Mouse (Mus musculus) hindbrain, postnatal 0 days (tissue): Measurements from ENCODE around the gene Akt1s1. TPM values are rescaled to one million over a fixed set of nuclear protein-coding genes. Genes with fewer than 3 reads are reported as not detected.
"Not testable (repeated sequence)": the region's sequence is repeated elsewhere in the genome, so short reads cannot be mapped to it uniquely, and the experiment has no call there.

Experiments used
- ATAC-seq: fragments of 200-750 bp; cut with Nextera tagmentation; 2 replicates; pipeline ENCODE4 v1.8.0; 2017; ENCODE audit warnings: mild to moderate bottlenecking, moderate TSS enrichment, moderate library complexity
- DNase-seq: peaks from one replicate; pipeline ENCODE4 v3.0.0-alpha.2; 2015; ENCODE audit warnings: low spot score
- H3K27ac ChIP-seq: fragments of 300-500 bp; sonication (generic); 2 replicates; pipeline ENCODE4 v1.5.1; 2014; ENCODE audit warnings: mild to moderate bottlenecking
- H3K27me3 ChIP-seq: fragments of 300-500 bp; sonication (generic); 2 replicates; pipeline ENCODE4 v1.6.1; 2014; ENCODE audit warnings: low read length, mixed read lengths; ENCODE audit not compliant: insufficient read depth
- H3K36me3 ChIP-seq: fragments of 300-500 bp; sonication (generic); 2 replicates; pipeline ENCODE4 v1.6.1; 2014; ENCODE audit warnings: low read length, mixed read lengths; ENCODE audit not compliant: insufficient read depth
- H3K4me1 ChIP-seq: fragments of 300-500 bp; sonication (generic); 2 replicates; pipeline ENCODE4 v1.6.1; 2014; ENCODE audit warnings: antibody characterized with exemption, low read length, mixed read lengths; ENCODE audit not compliant: insufficient read depth
- H3K4me2 ChIP-seq: fragments of 300-500 bp; sonication (generic); 2 replicates; pipeline ENCODE4 v1.6.1; 2014; ENCODE audit warnings: low read depth, mild to moderate bottlenecking, low read length, moderate library complexity, mixed read lengths
- H3K4me3 ChIP-seq: fragments of 300-500 bp; sonication (generic); 2 replicates; pipeline ENCODE4 v1.5.1; 2014; ENCODE audit warnings: low read length
- H3K9ac ChIP-seq: fragments of 300-500 bp; sonication (generic); replicated peaks from 2 replicates; pipeline ENCODE4 v1.6.1; 2014; ENCODE audit warnings: mild to moderate bottlenecking, low read length, moderate library complexity, mixed read lengths
- H3K9me3 ChIP-seq: fragments of 300-500 bp; sonication (generic); 2 replicates; pipeline ENCODE4 v1.6.1; 2016; ENCODE audit warnings: low read length, mixed read lengths
- CTCF ChIP-seq: IDR thresholded peaks from 2 replicates; pipeline ENCODE4 v1.5.1; 2016; ENCODE audit warnings: antibody characterized with exemption, control low read depth, low read depth
- WGBS: fragments of 180-500 bp; shearing (Covaris S2); extraction: QIAGEN DNeasy Blood & Tissue Kit; methylation state at CpG from one replicate; pipeline ENCODE4 v1.1.7; 2014; 5-methylcytosine and 5-hydroxymethylcytosine counted together
- polyA plus RNA-seq: library from polyadenylated mRNA; unstranded; fragments of >200 nt; fragmentation: Nextera tagmentation; extraction: Ambion mirVana; gene quantifications from 2 replicates; pipeline ENCODE4 v1.2.1, GENCODE M21; 2015
- total RNA-seq: library from RNA; depleted of rRNA; stranded (reverse); fragments of >200 nt; gene quantifications from 2 replicates; pipeline ENCODE4 v1.2.3, GENCODE M21; 2014

Gene Akt1s1
- total and polyA plus RNA-seq, 2 experiments from 2014 or later, result 94.3 to 136 TPM

- TF ChIP-seq CTCF, result no peak
- peak; percentile 75 for DNase-seq
- Histone ChIP-seq H3K4me3 (peak overlapping the region; percentile 99), H3K36me3 (peaks cover 5% of the 10 kb centered on the region), H3K9ac (peak overlapping the region; percentile 99), H3K27me3 (no peaks in the 10 kb centered on the region), H3K9me3 (no peaks in the 10 kb centered on the region), H3K27ac (peak overlapping the region; percentile 100), H3K4me1 (peaks cover 31% of the 10 kb centered on the region), H3K4me2 (peak overlapping the region; percentile 63)
- under 1% methylated on average over 85 of the region's 108 CpGs for WGBS
- ATAC-seq, result peak; percentile 5
These were observed 20.3 kb downstream of the Akt1s1 start for GRCm38 (mm10) chr7:44868919-44869696.

- 8% methylated on average over 29 of the region's 29 CpGs for WGBS
- peak within 1 kb of the TSS; percentile 99 for H3K4me3 ChIP-seq
- peak within 1 kb of the TSS; percentile 63 for H3K4me2 ChIP-seq
- H3K4me1 ChIP-seq, result peaks cover 31% of the 10 kb centered on the region
- ATAC-seq, result peak; percentile 96
- H3K9me3 ChIP-seq, result no peaks in the 10 kb centered on the region
- TF ChIP-seq CTCF, result peak; percentile 35; the same call in 1 of the 2 replicates
- peak within 1 kb of the TSS; percentile 100 for H3K27ac ChIP-seq
- H3K36me3 ChIP-seq, result no peaks in the 10 kb centered on the region
- no peaks in the 10 kb centered on the region for H3K27me3 ChIP-seq
- DNase-seq, result peak; percentile 98
- H3K9ac ChIP-seq, result peak within 1 kb of the TSS; percentile 99
These were observed 21.1 kb downstream of the Akt1s1 start, which contains the start of gene Ptov1 for GRCm38 (mm10) chr7:44869697-44870528. Gene Ptov1 (minus strand): TSS chr7:44869788.

DNA sequence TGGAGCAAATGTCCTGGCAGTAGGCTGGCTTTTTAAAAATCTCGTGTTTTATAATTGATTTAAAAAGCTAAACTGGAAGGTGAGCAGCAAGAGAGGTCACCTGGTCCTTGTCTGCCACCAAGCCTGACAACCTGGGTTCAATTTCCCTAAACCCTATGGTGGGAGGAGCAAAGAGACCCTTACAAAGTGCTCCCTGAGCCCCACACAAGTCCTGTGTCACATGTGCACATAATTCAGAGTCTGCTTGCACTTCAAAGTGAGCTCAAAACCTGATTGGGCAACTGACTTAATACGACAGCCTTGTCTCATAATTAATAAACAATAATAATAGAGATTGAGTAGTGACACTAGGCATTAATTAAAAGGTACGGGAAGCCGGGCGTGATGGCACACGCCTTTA lies 21.8 kb downstream of the Akt1s1 start:
- 72% methylated on average over 6 of the region's 6 CpGs for WGBS
- TF ChIP-seq CTCF, result no peak
- Histone ChIP-seq H3K9ac (peak overlapping the region; percentile 99; the same call in 1 of the 2 replicates), H3K27me3 (no peaks in the 10 kb centered on the region), H3K27ac (peak overlapping the region; percentile 100), H3K36me3 (no peaks in the 10 kb centered on the region), H3K9me3 (no peaks in the 10 kb centered on the region), H3K4me2 (peak overlapping the region; percentile 63; the same call in 1 of the 2 replicates), H3K4me1 (peaks cover 31% of the 10 kb centered on the region), H3K4me3 (no peak overlapping the region)
- DNase-seq (no peak), ATAC-seq (no peak)

DNA sequence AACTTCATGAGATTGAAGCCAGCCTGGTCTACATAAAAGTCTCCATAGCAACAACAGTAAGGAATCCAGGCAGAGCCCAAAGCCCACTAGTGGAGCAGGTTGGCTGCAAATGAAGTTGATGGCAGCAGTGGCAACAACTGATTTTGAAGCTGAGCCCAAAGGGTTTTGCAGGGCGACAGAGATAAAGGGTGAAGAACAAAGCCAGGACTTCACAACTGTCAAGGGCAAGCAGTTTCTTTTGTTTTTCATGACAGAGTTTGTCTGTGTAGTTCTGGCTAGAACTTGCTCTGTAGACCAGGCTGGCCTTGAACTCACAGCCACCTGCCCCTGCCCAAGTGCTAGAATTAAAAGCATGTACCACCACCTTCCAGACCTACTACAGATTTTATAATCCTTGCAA lies 22.4 kb downstream of the Akt1s1 start:
- WGBS, result 27% methylated on average over 1 of the region's 1 CpGs
- ATAC-seq, result no peak
- no peak overlapping the region for H3K4me2 ChIP-seq
- no peak overlapping the region for H3K4me3 ChIP-seq
- no peaks in the 10 kb centered on the region for H3K9me3 ChIP-seq
- H3K9ac ChIP-seq, result no peak overlapping the region
- H3K4me1 ChIP-seq, result peaks cover 27% of the 10 kb centered on the region
- no peaks in the 10 kb centered on the region for H3K27me3 ChIP-seq
- DNase-seq, result no peak
- H3K36me3 ChIP-seq, result peaks cover 5% of the 10 kb centered on the region; the same call in 1 of the 2 replicates
- H3K27ac ChIP-seq, result no peak overlapping the region
- TF ChIP-seq CTCF, result no peak

- H3K9ac ChIP-seq, H3K9me3 ChIP-seq, H3K27me3 ChIP-seq, ATAC-seq, DNase-seq, H3K4me3 ChIP-seq, H3K36me3 ChIP-seq, H3K4me2 ChIP-seq, H3K27ac ChIP-seq: not testable (repeated sequence)
- peak; percentile 22 for TF ChIP-seq CTCF
- 90% methylated on average over 2 of the region's 2 CpGs for WGBS
- peaks cover 22% of the 10 kb centered on the region for H3K4me1 ChIP-seq
These were observed 23.0 kb downstream of the Akt1s1 start for GRCm38 (mm10) chr7:44871774-44872173.

DNA sequence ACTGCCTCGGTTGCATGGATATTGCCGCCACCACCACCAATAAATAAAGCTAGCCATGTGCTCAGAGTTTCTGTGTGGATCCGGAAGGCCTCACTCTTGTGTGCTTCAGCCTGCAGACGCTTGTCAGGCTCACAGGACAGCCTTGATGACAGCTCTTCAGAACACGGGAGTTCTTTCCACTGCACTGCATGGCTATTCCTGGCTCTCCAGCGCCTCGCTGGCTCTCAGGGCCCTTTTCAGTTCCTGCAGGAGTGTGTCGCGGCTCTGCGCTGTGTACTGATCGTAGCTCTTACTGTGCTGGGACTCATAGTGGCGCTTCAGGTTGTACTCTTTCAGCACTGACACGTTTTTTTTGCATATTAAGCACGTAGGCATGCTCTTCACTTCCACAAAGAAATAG lies 29.0 kb downstream of the Akt1s1 start:
- Histone ChIP-seq H3K9me3 (no peaks in the 10 kb centered on the region), H3K4me2 (no peak overlapping the region), H3K36me3 (peaks cover 63% of the 10 kb centered on the region), H3K9ac (no peak overlapping the region), H3K27me3 (no peaks in the 10 kb centered on the region), H3K27ac (no peak overlapping the region), H3K4me1 (no peaks in the 10 kb centered on the region), H3K4me3 (no peak overlapping the region)
- ATAC-seq, result no peak
- WGBS, result 84% methylated on average over 14 of the region's 14 CpGs
- TF ChIP-seq CTCF, result no peak
- no peak for DNase-seq
